Mouse (Mus musculus): ENCODE measurements around the gene Slc6a5. TPM values are rescaled to one million over a fixed set of nuclear protein-coding genes. Genes with fewer than 3 reads are reported as not detected.

Gene Slc6a5
- polyA plus RNA-seq (2021) = 0.01 TPM

GRCm38 (mm10) chr7:49909850-49910249 is at the start of gene Slc6a5:
TSS of gene Slc6a5 (plus strand) at chr7:49910146.
- CTCF ChIA-PET = no interaction called here
- ATAC-seq = no peak
- in situ Hi-C loops (cut with MboI; ENCODE audit: low pct_unique_long_range_greater_than_20kb) = no loop called here
- POLR2A ChIA-PET = no interaction called here
- H3K27me3 ChIP-seq = peaks cover 19% of the 10 kb centered on the region
- no peak for TF ChIP-seq CTCF (IDR thresholded peaks at IDR 0.05)
- DNase-seq (ENCODE audit: low read depth, low spot score) = no peak

- CTCF ChIA-PET = interaction anchor here (1.3 kb wide), 1 partner anchor 8 kb away, joined by 3 read pairs; no protein-coding TSS in a partner anchor
- ATAC-seq (no peak), DNase-seq (ENCODE audit: low read depth, low spot score) (no peak)
- in situ Hi-C loops (cut with MboI; ENCODE audit: low pct_unique_long_range_greater_than_20kb) = no loop called here
- no peaks in the 10 kb centered on the region for H3K27me3 ChIP-seq
- POLR2A ChIA-PET = no interaction called here
- TF ChIP-seq CTCF (IDR thresholded peaks at IDR 0.05) = no peak
Observed at GRCm38 (mm10) chr7:49861196-49861595, 48.8 kb upstream of the Slc6a5 start.

GRCm38 (mm10) chr7:49863753-49864152 is 46.2 kb upstream of the Slc6a5 start:
- TF ChIP-seq CTCF (IDR thresholded peaks at IDR 0.05) = no peak
- in situ Hi-C loops (cut with MboI; ENCODE audit: low pct_unique_long_range_greater_than_20kb) = no loop called here
- H3K27me3 ChIP-seq = no peaks in the 10 kb centered on the region
- no peak for DNase-seq (ENCODE audit: low read depth, low spot score)
- CTCF ChIA-PET = interaction anchor here (0.6 to 1.5 kb wide), 3 partner anchors 18 to 170 kb away, joined by 3 to 4 read pairs (median 3); no protein-coding TSS in a partner anchor
- no peak for ATAC-seq
- POLR2A ChIA-PET = no interaction called here

- ChIA-PET POLR2A (no interaction called here), CTCF (interaction anchor here (0.8 to 1.1 kb wide), 3 partner anchors 9 to 21 kb away, joined by 3 read pairs; no protein-coding TSS in a partner anchor)
- TF ChIP-seq CTCF (IDR thresholded peaks at IDR 0.05) = no peak
- DNase-seq (ENCODE audit: low read depth, low spot score) (no peak), ATAC-seq (no peak)
- no peaks in the 10 kb centered on the region for H3K27me3 ChIP-seq
- in situ Hi-C loops (cut with MboI; ENCODE audit: low pct_unique_long_range_greater_than_20kb) = no loop called here
Observed at GRCm38 (mm10) chr7:49869656-49870055, 40.3 kb upstream of the Slc6a5 start.

GRCm38 (mm10) chr7:49870276-49870675 is 39.7 kb upstream of the Slc6a5 start:
- in situ Hi-C loops (cut with MboI; ENCODE audit: low pct_unique_long_range_greater_than_20kb) = no loop called here
- ChIA-PET POLR2A (no interaction called here), CTCF (no interaction called here)
- no peak for DNase-seq (ENCODE audit: low read depth, low spot score)
- no peaks in the 10 kb centered on the region for H3K27me3 ChIP-seq
- ATAC-seq = no peak
- no peak for TF ChIP-seq CTCF (IDR thresholded peaks at IDR 0.05)

- H3K27me3 ChIP-seq = no peaks in the 10 kb centered on the region
- CTCF ChIA-PET = no interaction called here
- in situ Hi-C loops (cut with MboI; ENCODE audit: low pct_unique_long_range_greater_than_20kb) = no loop called here
- ATAC-seq = no peak
- POLR2A ChIA-PET = no interaction called here
- no peak for TF ChIP-seq CTCF (IDR thresholded peaks at IDR 0.05)
- DNase-seq (ENCODE audit: low read depth, low spot score) = no peak
Observed at GRCm38 (mm10) chr7:49877307-49877706, 32.6 kb upstream of the Slc6a5 start.

- no peak for TF ChIP-seq CTCF (IDR thresholded peaks at IDR 0.05)
- no peaks in the 10 kb centered on the region for H3K27me3 ChIP-seq
- DNase-seq (ENCODE audit: low read depth, low spot score) = no peak
- ChIA-PET POLR2A (no interaction called here), CTCF (interaction anchor here (1.1 kb wide), 1 partner anchor 17 kb away, joined by 3 read pairs; no protein-coding TSS in a partner anchor)
- no peak for ATAC-seq
- in situ Hi-C loops (cut with MboI; ENCODE audit: low pct_unique_long_range_greater_than_20kb) = no loop called here
Observed at GRCm38 (mm10) chr7:49879051-49879450, 30.9 kb upstream of the Slc6a5 start.

GRCm38 (mm10) chr7:49879998-49880707 is 29.8 kb upstream of the Slc6a5 start:
- POLR2A ChIA-PET = interaction anchor here (0.6 to 0.7 kb wide), 2 partner anchors 11 to 21 kb away, joined by 3 to 4 read pairs; no protein-coding TSS in a partner anchor
- CTCF ChIA-PET = interaction anchor here (1.5 kb wide), 1 partner anchor 35 kb away, joined by 4 read pairs; no protein-coding TSS in a partner anchor
- ATAC-seq = no peak
- H3K27me3 ChIP-seq = no peaks in the 10 kb centered on the region
- in situ Hi-C loops (cut with MboI; ENCODE audit: low pct_unique_long_range_greater_than_20kb) = no loop called here
- DNase-seq (ENCODE audit: low read depth, low spot score) = no peak
- no peak for TF ChIP-seq CTCF (IDR thresholded peaks at IDR 0.05)

GRCm38 (mm10) chr7:49882288-49882687 is 27.7 kb upstream of the Slc6a5 start:
- ChIA-PET CTCF (interaction anchor here (1.2 to 1.3 kb wide), 2 partner anchors 16 to 41 kb away, joined by 3 to 4 read pairs; no protein-coding TSS in a partner anchor), POLR2A (no interaction called here)
- in situ Hi-C loops (cut with MboI; ENCODE audit: low pct_unique_long_range_greater_than_20kb) = no loop called here
- TF ChIP-seq CTCF (IDR thresholded peaks at IDR 0.05) = no peak
- peak; percentile 90 for DNase-seq (ENCODE audit: low read depth, low spot score)
- no peaks in the 10 kb centered on the region for H3K27me3 ChIP-seq
- ATAC-seq = peak; percentile 91

- in situ Hi-C loops (cut with MboI; ENCODE audit: low pct_unique_long_range_greater_than_20kb) = no loop called here
- H3K27me3 ChIP-seq = no peaks in the 10 kb centered on the region
- DNase-seq (ENCODE audit: low read depth, low spot score) (no peak), ATAC-seq (peak; percentile 77)
- POLR2A ChIA-PET = no interaction called here
- CTCF ChIA-PET = interaction anchor here (1.2 kb wide), 1 partner anchor 40 kb away, joined by 4 read pairs; no protein-coding TSS in a partner anchor
- no peak for TF ChIP-seq CTCF (IDR thresholded peaks at IDR 0.05)
Observed at GRCm38 (mm10) chr7:49882694-49883389, 27.1 kb upstream of the Slc6a5 start.
